Mouse (Mus musculus): ENCODE measurements around the gene Agap3.

The Agap3 gene

GRCm38 (mm10) chr5:24525360-24526189, 73.6 kb downstream of the Agap3 start:
- DNase-seq, result no peak

GRCm38 (mm10) chr5:24526190-24526888, 74.4 kb downstream of the Agap3 start:
- no peak for DNase-seq

- DNase-seq, result no peak
These were observed 74.9 kb downstream of the Agap3 start, which contains the start of gene Gbx1 for GRCm38 (mm10) chr5:24526889-24527230. Gene Gbx1 (minus strand): TSS chr5:24527202.

- DNase-seq, result no peak
These were observed 75.8 kb downstream of the Agap3 start for GRCm38 (mm10) chr5:24527780-24528179.

- peak; percentile 90 for DNase-seq
These were observed 78.2 kb downstream of the Agap3 start for GRCm38 (mm10) chr5:24530042-24530689.

GRCm38 (mm10) chr5:24533391-24533790, 81.4 kb downstream of the Agap3 start:
- no peak for DNase-seq

GRCm38 (mm10) chr5:24534292-24534691, 82.3 kb downstream of the Agap3 start:
- no peak for DNase-seq

- no peak for DNase-seq
These were observed 83.8 kb downstream of the Agap3 start for GRCm38 (mm10) chr5:24535731-24536130.

GRCm38 (mm10) chr5:24536511-24536910, 84.5 kb downstream of the Agap3 start:
- no peak for DNase-seq

- no peak for DNase-seq
These were observed 85.6 kb downstream of the Agap3 start for GRCm38 (mm10) chr5:24537618-24538017.

- DNase-seq, result no peak
These were observed 87.8 kb downstream of the Agap3 start for GRCm38 (mm10) chr5:24539571-24540296.

- no peak for DNase-seq
These were observed 88.6 kb downstream of the Agap3 start, which contains the start of gene Asb10 for GRCm38 (mm10) chr5:24540387-24541143. Gene Asb10 (minus strand): TSS chr5:24540978.

- no peak for DNase-seq
These were observed 89.2 kb downstream of the Agap3 start for GRCm38 (mm10) chr5:24541144-24541569.

- no peak for DNase-seq
These were observed 90.7 kb downstream of the Agap3 start for GRCm38 (mm10) chr5:24542643-24543042.

GRCm38 (mm10) chr5:24550598-24551316, 98.8 kb downstream of the Agap3 start:
- no peak for DNase-seq

- no peak for DNase-seq
These were observed 99.3 kb downstream of the Agap3 start for GRCm38 (mm10) chr5:24551317-24551688.
